Mouse (Mus musculus): Measurements from ENCODE around the gene Ints5.
"Not testable (repeated sequence)": the region's sequence is repeated elsewhere in the genome, so short reads cannot be mapped to it uniquely, and the experiment has no call there.

The Ints5 gene

DNA sequence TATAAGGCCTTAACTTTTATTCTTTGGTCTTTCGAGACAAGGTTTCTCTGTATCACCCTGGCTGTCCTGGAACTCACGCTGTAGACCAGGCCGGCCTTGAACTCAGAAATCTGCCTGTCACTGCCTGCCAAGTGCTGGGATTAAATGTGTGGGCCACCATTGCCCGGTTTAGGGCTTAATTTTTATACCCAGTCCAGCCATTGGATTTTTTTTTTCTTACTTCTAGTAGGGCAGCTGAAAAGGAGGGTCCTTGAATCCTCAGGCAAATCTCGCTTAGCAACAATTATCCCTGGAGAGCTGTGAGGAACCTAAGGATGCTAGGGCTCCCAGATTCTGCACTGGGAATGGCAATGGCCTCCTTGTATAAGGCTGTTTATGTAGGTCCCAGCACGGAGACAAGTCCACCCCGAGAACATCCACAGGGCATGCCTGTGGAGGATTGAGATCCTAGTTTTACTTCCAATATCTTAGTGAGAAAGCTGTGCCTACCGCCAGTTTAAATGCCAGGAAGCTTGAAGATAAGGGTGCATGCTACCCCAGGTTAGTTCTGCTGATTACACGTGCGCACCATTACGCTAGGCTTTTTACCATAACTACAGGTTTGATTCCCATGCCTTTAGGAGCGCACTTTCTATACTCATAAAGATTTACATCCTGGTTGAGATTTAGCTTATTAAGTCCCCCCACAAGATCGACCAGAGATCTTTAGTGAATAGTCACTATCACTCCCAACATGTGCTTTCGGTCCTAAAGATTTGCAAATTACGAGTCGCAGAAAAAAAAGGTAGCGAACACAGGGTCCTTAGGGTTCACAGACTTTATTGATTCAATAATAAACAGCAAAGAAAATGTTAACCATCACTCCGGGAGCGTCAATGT lies 5.0 kb upstream of the Ints5 start:
- no peak for DNase-seq

DNA sequence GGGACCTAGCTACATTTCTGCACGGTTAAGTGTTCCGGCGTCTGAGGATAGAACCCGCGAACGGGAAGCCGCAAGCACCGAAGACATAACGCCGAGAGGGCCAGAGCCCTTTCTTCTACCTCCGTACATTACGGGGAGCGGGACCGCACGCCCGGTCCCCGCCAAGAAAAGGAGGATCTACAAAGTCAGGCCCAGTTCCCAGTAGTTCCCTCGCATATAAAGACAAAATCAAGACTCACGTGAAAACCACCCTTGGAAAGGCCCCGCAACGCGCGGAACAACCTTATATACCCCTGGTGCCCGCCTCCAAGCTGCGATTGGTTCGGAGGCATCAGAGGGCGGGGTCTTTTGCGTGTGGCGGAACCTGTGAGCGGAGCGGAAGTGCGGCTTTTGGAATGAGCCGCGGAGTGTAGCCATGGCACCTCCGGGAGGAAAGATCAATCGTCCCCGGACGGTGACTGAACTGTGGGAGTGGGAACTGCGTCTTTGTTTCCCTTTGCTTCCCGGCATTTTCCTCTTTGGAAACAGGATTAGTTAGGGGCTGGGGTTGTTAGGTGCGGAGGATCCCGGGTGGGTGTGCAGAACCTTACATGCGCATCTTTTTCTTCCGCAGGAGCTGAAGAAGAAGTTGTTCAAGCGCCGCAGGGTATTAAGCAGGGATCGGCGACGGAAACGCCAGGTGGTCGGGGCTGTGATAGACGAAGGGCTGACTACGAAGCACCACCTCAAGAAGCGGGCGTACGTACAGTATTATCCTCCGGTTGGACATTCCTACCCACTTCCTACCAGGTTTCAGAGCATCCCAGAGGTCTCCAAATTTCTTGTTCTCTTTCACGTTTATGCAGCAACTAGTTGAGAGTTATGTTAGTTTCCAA lies 4.1 kb upstream of the Ints5 start, which contains the start of the genes 1810009A15Rik and Gm49416:
TSS of gene 1810009A15Rik (plus strand) at position 343 of the 875 bp plus-strand sequence.
TSS of gene Gm49416 (plus strand) at position 416 of the 875 bp plus-strand sequence.
- peak; percentile 94 to 95 for DNase-seq

DNA sequence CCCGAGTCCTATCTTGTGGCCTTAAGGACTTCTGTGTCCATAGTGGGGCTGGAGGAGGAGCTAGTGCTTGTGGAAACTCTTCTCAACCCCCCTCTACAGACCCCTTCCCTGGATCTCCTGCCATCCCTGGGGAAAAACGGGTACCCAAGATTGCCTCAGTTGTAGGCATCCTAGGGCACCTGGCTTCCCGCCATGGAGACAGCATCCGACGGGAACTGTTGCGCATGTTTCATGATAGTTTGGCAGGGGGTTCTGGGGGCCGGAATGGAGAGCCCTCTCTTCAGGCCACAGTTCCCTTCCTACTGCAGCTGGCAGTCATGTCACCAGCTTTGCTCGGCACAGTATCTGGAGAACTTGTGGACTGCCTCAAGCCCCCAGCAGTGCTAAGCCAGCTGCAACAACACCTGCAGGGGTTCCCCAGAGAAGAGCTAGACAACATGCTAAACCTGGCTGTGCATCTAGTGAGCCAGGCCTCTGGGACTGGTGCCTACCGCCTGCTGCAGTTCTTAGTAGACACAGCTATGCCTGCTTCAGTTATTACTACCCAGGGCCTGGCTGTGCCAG lies 2.7 kb downstream of the Ints5 start:
- no peak for DNase-seq

DNA sequence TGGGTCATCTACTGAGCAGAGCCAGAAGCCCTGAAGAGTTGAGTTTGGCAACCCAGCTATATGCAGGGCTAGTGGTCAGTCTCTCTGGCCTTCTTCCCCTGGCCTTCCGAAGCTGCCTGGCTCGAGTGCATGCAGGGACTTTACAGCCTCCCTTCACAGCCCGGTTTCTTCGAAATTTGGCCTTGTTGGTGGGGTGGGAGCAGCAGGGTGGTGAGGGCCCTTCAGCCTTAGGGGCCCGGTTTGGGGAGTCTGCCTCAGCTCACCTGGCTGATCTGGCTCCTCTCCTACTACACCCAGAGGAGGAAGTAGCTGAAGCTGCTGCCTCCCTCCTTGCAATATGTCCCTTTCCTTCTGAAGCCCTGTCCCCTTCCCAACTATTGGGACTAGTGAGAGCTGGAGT lies 3.4 kb downstream of the Ints5 start:
- DNase-seq, result not testable (repeated sequence)

DNA sequence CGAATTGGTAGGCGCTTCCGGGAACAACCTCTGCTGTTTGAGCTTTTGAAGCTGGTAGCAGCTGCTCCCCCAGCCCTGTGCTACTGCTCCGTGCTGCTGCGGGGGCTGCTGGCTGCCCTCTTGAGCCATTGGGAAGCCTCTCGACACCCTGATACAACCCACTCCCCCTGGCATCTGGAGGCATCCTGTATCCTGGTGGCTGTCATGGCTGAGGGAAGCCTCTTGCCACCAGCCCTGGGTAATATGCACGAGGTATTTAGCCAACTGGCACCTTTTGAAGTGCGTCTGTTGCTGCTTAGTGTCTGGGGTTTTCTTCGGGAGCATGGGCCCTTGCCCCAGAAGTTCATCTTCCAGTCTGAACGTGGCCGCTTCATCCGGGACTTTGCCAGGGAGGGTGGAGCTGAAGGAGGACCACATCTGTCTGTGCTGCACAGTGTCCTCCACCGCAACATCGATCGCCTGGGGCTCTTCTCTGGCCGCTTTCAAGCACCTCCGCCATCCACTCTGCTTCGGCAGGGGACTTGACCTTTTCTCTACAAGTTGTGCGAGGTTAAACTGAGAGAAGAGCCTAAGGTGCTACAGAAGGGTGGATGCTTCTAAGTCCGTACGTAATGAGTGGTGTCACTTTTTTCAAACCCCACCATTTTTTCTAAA lies 4.5 kb downstream of the Ints5 start:
- not testable (repeated sequence) for DNase-seq

DNA sequence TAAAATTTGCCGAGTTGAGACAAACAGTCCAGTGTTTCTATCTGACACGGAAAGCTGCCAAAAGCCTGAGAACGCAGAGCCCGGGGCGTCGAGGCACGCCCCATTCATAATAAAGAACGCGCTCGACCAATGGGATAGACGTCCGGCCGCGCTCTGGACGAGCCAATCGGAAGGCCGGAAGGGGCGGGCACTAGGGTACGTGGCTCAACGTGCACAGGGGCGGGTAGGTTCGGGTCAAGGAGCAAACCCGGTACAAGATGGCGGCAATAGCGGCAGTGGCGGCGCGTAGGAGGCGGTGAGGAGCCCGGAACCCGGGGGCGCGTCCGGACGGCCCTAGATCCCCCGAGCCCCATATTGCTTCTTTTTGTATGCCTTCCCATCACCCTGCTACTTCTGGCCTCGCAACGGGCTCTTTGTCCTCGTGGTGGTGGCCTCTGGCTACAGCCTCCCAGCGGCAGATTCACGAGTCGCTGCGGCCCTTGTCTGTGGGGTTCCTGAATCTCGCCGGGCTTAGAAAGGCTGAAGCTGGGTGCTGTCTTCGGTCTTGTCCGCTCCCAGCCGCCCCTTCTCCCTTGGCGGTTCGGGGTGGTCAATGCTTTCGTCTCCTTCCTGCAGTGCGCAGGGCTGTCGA lies 5.2 kb downstream of the Ints5 start, which contains the start of gene Ganab:
TSS of gene Ganab (plus strand) at position 207 of the 631 bp plus-strand sequence.
- peak; percentile 96 for DNase-seq

DNA sequence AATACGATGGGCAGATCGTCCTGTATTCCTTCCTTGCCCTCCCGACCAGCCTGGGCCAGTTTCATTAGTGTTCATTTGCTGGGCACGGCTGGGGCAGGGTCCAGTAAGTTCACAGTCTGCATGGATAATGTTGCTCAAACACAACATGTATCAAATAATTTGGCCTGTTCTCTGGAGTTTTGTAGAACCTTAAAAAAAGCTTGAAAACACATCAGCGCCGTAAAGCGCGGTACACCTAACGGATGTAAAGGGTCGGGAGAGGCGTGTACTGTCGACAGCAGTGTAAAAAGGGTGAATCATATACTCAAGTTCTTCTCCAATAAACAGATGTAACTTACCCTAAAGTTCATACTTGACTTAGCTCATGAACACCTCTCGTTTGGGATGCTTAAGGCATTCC lies 5.8 kb downstream of the Ints5 start:
- peak in 1 of 2 experiments; percentile 14 for DNase-seq

DNA sequence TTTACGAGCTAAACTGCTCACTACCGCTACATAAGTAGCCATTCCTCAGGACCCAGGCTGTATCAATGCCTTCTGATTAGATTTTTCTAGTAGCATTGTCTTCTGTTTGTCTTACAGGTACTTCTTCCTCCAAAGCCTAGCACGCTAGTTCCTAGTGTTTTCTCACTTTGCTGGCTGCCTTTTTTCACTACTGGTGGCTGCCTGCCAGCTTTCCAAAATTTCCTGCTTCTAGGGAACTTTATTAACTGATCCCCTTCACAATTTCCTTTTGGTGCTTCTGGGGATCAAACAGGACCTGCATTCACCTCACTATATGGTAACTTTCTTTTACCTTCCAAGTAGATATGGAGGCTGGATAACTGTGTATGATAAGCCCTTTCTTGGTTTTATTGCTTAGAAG lies 6.3 kb downstream of the Ints5 start:
- no peak for DNase-seq

DNA sequence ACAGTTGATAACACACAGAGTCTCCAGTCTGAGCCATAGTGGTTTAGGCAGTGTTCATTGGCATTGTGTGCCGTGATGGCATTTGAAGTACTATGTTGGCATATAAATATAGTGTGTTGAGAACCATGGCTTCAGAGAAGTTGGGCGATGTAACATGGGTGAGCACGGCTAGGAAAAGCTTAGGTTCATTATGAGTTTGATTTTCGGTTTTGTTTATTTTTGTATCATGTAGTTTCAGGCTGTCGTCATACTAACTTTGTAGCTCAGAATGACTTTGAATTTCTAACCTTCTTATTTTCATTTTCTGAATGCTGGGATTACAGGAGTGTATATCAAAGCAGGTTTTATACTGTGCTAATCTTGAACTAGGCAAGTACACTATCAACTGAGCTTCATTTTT lies 10.6 kb downstream of the Ints5 start:
- DNase-seq, result no peak

DNA sequence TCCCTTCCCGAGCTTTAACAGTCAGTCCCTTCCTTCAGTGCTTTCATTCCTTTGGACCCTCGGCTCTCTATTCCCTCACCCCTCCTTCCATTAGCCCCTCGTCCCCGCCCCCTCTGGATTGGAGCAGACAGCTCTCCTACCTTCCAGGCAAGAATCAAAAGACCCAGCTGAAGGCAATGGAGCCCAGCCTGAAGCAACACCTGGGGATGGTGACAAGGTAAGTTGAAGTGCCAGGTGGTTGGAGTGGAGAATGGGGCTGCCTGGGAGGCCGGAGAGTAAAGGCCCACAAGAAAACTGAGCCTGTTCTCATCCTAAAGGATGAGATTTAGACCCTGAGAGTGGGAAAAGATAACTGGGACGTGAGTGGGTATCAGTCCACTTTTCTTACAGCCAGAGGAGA lies 15.7 kb downstream of the Ints5 start:
- no peak for DNase-seq

DNA sequence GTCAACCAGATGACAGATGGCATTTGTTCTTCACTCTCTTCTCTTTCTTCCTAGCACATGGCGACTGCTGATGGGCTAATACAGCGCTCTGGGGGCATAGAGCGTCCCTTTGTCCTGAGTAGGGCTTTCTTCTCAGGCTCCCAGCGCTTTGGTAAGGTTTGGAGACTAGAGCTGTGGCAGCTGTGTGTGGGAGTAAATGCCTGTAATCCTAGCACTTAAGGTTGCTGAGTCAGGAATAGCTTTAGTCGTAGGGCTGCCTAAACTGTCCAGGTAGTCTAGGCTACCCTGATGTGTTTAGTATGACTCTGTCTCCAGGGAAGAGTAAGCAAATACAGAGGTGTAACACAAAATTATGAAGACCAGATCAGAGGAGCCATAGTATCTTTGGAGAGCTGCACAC lies 19.0 kb downstream of the Ints5 start:
- DNase-seq, result no peak

DNA sequence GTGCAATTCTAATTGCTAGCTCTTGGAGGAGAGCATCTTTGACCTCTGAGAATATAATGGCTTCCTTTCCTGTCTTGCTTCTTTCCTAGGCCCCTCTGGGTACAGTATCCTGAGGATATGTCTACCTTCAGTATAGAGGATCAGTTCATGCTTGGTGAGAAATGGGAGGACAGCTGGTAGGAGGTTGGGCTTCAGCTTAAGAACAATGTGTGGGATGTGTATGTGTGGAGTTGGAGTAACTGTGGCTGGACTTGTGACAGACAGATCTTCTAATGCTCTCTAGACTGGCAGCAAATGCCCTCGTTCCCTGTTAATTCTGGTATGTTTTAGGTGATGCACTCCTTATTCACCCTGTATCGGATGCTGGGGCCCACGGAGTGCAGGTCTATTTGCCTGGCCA lies 21.4 kb downstream of the Ints5 start:
- DNase-seq, result no peak

DNA sequence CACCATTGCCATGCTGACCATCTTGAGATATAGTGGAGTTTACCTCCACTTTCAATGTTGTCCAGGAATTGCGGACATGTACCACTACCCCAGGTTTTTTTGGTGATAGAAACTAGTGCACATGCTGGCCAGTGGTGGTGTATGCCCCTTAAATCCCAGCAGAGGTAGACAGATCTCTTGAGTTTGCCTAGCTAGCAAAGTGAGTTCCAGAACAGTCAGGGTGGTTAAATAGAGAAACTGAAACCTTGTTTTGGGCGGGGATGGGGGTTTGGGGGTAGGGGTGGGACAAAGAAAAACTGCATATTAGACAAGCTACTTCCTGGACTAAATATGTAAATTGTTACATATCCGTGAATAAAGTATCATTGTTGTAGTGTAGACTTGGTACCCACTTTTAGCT lies 26.2 kb downstream of the Ints5 start:
- DNase-seq, result no peak

DNA sequence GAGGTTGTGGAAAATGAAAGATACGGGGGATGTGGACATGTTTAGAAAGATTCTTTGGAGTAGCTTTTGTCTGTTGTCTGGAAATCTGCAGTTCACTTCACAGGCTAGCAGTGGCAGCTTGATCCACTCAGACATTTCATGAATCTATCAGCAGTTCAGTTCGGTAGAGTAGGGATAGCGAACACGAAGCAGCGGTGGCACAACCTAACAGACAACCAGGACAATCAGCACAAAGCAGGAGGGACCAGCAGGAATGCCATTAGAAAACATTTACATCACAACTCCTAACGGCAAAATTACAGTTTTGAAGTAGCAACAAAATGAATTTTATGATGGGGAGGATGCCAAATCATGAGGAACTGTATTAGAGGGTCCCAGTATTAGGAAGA lies 26.9 kb downstream of the Ints5 start:
- DNase-seq, result no peak

DNA sequence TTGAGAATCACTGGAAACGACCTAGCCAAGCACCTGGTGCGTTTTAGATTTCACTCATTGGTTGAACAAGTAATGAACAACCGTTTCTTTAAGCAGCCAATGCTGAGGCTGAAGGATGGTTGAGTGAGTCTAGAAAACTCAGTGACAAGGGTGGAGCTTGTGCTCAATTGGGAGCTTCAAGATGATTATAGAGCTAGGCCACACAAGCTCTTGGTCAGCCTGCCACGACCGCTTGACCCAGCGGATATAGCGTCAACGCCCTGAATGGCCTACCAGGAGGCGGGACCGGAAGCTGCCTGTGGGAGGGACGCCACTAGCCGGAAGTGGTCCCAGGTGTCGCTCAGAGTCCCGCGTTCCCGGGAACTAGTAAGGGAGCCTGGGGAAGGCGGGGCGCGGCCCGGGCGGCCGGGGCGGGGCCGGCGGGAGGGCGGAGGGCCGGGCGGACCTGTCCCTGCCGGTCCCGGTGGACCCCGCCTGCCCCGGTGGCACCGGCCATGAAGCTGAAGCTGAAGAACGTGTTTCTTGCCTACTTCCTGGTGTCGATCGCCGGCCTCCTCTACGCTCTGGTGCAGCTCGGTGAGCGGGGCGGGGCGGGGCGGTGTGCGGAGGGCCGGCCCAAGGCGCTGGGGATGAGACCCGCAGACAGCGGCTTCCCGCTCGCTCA lies 27.4 kb downstream of the Ints5 start, which contains the start of gene B3gat3:
TSS of gene B3gat3 (plus strand) at position 302 of the 664 bp plus-strand sequence.
- peak; percentile 79 to 84 for DNase-seq

DNA sequence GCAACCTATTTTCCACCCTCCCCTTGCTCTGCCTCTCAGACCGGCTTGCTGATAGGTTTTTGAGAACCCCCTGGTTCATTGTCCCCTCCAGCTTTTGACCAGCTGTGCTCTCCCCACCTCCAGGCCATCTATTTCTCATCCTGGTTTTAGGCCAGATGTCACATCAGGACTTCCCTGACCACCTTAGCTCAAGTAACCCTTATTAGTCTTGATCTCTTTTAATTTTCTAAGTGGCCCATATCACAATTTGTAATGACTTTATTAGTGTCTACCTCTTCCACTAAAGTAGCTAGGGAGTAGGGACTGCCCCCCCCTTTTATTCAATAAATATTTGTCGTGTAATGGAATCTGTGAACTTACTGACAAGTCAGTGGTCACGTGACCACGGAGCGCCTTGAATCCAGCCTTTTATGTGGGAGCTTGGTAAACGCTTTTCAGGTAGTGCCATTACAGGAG lies 28.1 kb downstream of the Ints5 start:
- DNase-seq, result peak in 1 of 2 experiments; percentile 15

DNA sequence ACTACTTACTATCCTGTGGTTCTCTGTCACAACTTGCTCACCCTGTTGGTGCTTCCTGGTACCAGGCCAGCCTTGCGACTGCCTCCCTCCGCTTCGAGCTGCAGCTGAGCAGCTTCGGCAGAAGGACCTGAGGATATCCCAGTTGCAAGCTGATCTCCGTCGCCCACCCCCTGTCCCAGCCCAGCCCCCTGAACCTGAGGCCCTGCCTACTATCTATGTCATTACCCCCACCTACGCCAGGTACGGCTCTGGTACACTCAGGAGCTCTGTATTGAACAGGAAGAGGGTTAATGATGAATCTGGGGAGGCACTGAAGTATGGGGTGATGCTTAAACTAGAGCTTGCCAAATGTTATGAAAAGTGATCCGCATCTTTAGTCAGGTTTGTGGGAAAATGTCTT lies 28.9 kb downstream of the Ints5 start:
- DNase-seq, result no peak

DNA sequence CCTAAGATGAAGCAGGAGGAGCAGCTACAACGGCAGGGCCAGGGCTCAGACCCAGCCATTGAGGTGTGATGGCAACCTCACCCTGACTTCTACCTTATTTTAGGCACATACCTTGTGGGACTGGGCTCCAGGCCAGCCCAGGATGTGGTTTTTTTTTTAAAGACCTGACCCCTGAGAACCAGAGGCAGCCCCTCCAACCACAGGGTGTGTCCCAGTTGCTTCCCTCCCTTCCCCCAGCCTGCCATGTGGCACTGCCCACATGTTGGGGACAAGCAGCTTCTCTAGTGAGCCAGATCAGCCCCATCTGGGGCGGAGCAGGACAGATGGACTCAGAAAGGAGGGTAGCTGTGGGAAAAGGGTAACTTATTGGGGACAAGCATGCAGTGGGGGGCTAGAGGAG lies 34.0 kb downstream of the Ints5 start:
- DNase-seq, result no peak

DNA sequence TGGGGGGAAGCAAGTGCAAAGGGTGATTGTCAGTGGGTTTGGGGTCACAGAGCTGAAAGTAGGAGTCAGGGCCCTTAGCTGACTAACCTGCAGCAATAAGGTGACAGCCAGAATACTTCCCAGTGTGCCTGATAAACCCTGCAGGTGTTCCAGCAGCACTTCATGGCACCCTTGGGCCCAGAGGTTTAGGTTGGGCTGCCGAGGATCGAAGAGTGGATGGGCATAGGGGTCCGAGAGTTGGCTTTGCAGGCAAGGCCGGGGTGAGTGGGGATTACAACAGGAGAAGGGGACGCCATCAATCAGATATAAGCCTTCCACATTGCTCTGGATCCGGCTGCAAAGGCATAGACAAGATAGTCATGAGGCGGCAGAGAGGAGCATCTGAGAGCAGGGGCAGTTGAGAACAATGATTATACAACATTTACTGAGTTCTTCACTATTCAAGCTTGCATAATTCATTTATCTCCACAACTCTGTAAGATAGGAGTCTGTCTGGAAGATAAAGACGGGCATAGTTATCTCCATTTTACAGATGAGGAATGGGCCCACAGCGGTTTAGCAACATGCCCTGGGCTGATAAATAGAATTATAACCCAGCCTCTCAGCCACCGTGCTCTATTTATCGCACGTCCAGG lies 35.2 kb downstream of the Ints5 start:
- DNase-seq, result no peak

DNA sequence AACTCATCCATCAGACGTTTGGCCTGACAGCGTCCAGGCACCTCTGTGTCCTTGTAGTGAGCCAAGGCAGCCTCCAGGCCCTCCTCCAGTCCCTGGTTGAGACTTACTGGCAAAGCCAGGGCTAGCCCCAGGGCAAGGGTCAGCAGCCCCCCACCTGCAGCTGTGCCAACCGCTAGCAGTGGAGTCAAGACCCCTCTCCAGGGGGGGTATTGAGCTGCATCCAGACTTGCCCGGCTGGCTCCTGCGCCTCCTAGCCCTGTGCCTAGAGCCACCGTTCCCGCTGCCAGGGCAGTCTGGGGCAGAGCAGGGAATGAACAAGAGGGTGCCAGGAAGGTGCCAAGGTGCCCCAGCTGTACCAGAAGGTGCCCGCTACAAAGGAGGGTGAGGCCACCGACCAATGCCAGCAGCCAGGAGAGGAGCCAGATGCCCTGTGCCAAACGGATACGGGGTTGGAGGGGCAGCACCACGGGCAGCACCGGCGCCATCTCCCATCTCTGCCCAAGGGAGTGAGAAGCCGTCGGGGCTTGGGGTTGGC lies 36.0 kb downstream of the Ints5 start:
- no peak for DNase-seq
